Mouse (Mus musculus): ENCODE results near the gene Snapc3.

- TF ChIP-seq CTCF (IDR thresholded peaks at IDR 0.05; ENCODE audit: low read depth) (no peak), EP300 (optimal IDR thresholded peaks at IDR 0.05) (no peak)
Measured at GRCm38 (mm10) chr4:83417820-83418186, 279 bp downstream of the Snapc3 start.

Data from stomach, postnatal 0 days (tissue).